Mouse (Mus musculus) stomach, embryonic 16.5 days (tissue): Measurements from ENCODE around the gene Stam. TPM values are rescaled to one million over a fixed set of nuclear protein-coding genes. Genes with fewer than 3 reads are reported as not detected.
"Not testable (repeated sequence)": the region's sequence is repeated elsewhere in the genome, so short reads cannot be mapped to it uniquely, and the experiment has no call there.

Experiments used
- ATAC-seq: fragments of 200-750 bp; cut with Nextera tagmentation; 2 replicates; pipeline ENCODE4 v1.8.0; 2017; ENCODE audit warnings: moderate number of reproducible peaks, moderate TSS enrichment; ENCODE audit not compliant: insufficient read depth, low FRiP score
- H3K27ac ChIP-seq: fragments of 300-500 bp; sonication (generic); 2 replicates; pipeline ENCODE4 v1.5.1; 2014; ENCODE audit warnings: low read length
- H3K27me3 ChIP-seq: fragments of 300-500 bp; sonication (generic); 2 replicates; pipeline ENCODE4 v1.6.1; 2014; ENCODE audit warnings: low read length, control low read depth, mixed read lengths; ENCODE audit not compliant: control insufficient read depth, insufficient read depth
- H3K36me3 ChIP-seq: fragments of 300-500 bp; sonication (generic); 2 replicates; pipeline ENCODE4 v1.6.1; 2014; ENCODE audit warnings: low read length; ENCODE audit not compliant: control insufficient read depth, insufficient read depth
- H3K4me1 ChIP-seq: fragments of 300-500 bp; sonication (generic); 2 replicates; pipeline ENCODE4 v1.6.1; 2014; ENCODE audit warnings: low read length, control low read depth, mixed read lengths; ENCODE audit not compliant: control insufficient read depth, insufficient read depth
- H3K4me2 ChIP-seq: fragments of 300-500 bp; sonication (generic); 2 replicates; pipeline ENCODE4 v1.6.1; 2014; ENCODE audit warnings: low read depth, low read length, mixed read lengths
- H3K4me3 ChIP-seq: fragments of 300-500 bp; sonication (generic); replicated peaks from 2 replicates; pipeline ENCODE4 v1.5.1; 2014; ENCODE audit warnings: mild to moderate bottlenecking, low read length
- H3K9ac ChIP-seq: fragments of 300-500 bp; sonication (generic); 2 replicates; pipeline ENCODE4 v1.6.1; 2014; ENCODE audit warnings: low read length
- H3K9me3 ChIP-seq: fragments of 300-500 bp; sonication (generic); replicated peaks from 2 replicates; pipeline ENCODE4 v1.6.1; 2016; ENCODE audit warnings: low read length, control low read depth; ENCODE audit not compliant: control insufficient read depth
- WGBS: fragments of 180-500 bp; shearing (Covaris S2); extraction: QIAGEN DNeasy Blood & Tissue Kit; methylation state at CpG from one replicate; pipeline ENCODE4 v1.1.7; 2014; 5-methylcytosine and 5-hydroxymethylcytosine counted together
- polyA plus RNA-seq: library from polyadenylated mRNA; unstranded; fragments of >200 nt; fragmentation: Nextera tagmentation; extraction: Ambion mirVana; gene quantifications from 2 replicates; pipeline ENCODE4 v1.2.1, GENCODE M21; 2015

Gene Stam
- polyA plus RNA-seq, 1 experiment from 2014 or later, result 76.6 TPM

GRCm38 (mm10) chr2:14055168-14055565, 18.7 kb upstream of the Stam start:
- H3K27ac ChIP-seq, result peak overlapping the region; percentile 86
- H3K27me3 ChIP-seq, result no peaks in the 10 kb centered on the region
- WGBS, result under 1% methylated on average over 55 of the region's 58 CpGs
- no peaks in the 10 kb centered on the region for H3K9me3 ChIP-seq
- H3K4me1 ChIP-seq, result 0 out of 2 replicates have a peak, but pooled peaks cover 2% of the 10 kb centered on the region
- peak overlapping the region; percentile 81 for H3K4me3 ChIP-seq
- H3K36me3 ChIP-seq, result no peaks in the 10 kb centered on the region
- peak overlapping the region; percentile 92 for H3K9ac ChIP-seq
- ATAC-seq, result peak; percentile 92
- H3K4me2 ChIP-seq, result peak overlapping the region; percentile 64

GRCm38 (mm10) chr2:14055566-14056331, 18.1 kb upstream of the Stam start, which contains the start of gene Hacd1:
TSS of gene Hacd1 (minus strand) at chr2:14056135.
- under 1% methylated on average over 67 of the region's 101 CpGs for WGBS
- no peaks in the 10 kb centered on the region for H3K36me3 ChIP-seq
- ATAC-seq, result peak; percentile 86

GRCm38 (mm10) chr2:14065704-14066650, 7.9 kb upstream of the Stam start:
- Histone ChIP-seq H3K4me2 (no peak overlapping the region), H3K9me3 (no peaks in the 10 kb centered on the region), H3K36me3 (no peaks in the 10 kb centered on the region), H3K27me3 (no peaks in the 10 kb centered on the region), H3K4me3 (no peak overlapping the region), H3K4me1 (0 out of 2 replicates have a peak, but pooled peaks cover 2% of the 10 kb centered on the region), H3K27ac (peak overlapping the region; percentile 58), H3K9ac (no peak overlapping the region)
- peak; percentile 66; the same call in 1 of the 2 replicates for ATAC-seq
- 30% methylated on average over 2 of the region's 2 CpGs for WGBS

More at GRCm38 (mm10) chr2:14055566-14056331, 18.1 kb upstream of the Stam start, which contains the start of gene Hacd1:
- Histone ChIP-seq H3K27ac (peak within 1 kb of the TSS; percentile 86), H3K9me3 (no peaks in the 10 kb centered on the region), H3K27me3 (no peaks in the 10 kb centered on the region), H3K4me2 (peak within 1 kb of the TSS; percentile 64), H3K9ac (peak within 1 kb of the TSS; percentile 92), H3K4me1 (0 out of 2 replicates have a peak, but pooled peaks cover 2% of the 10 kb centered on the region), H3K4me3 (peak within 1 kb of the TSS; percentile 81)

- H3K27me3 ChIP-seq, result no peaks in the 10 kb centered on the region
- H3K36me3 ChIP-seq, result no peaks in the 10 kb centered on the region
- H3K4me3 ChIP-seq, result no peak overlapping the region
- no peaks in the 10 kb centered on the region for H3K9me3 ChIP-seq
- no peak for ATAC-seq
- 0 out of 2 replicates have a peak, but pooled peaks cover 7% of the 10 kb centered on the region for H3K4me1 ChIP-seq
- H3K9ac ChIP-seq, result no peak overlapping the region
- no peak overlapping the region for H3K27ac ChIP-seq
- 79% methylated on average over 2 of the region's 2 CpGs for WGBS
- no peak overlapping the region for H3K4me2 ChIP-seq
Observed at GRCm38 (mm10) chr2:14069027-14069426, 4.9 kb upstream of the Stam start.

- H3K4me1 ChIP-seq, result peaks cover 16% of the 10 kb centered on the region
- H3K9ac ChIP-seq, result no peak overlapping the region
- no peak overlapping the region for H3K4me3 ChIP-seq
- no peak overlapping the region for H3K27ac ChIP-seq
- H3K36me3 ChIP-seq, result no peaks in the 10 kb centered on the region
- no peak overlapping the region for H3K4me2 ChIP-seq
- H3K9me3 ChIP-seq, result no peaks in the 10 kb centered on the region
- H3K27me3 ChIP-seq, result no peaks in the 10 kb centered on the region
- ATAC-seq, result no peak
- WGBS, result 76% methylated on average over 8 of the region's 8 CpGs
Observed at GRCm38 (mm10) chr2:14070466-14070865, 3.4 kb upstream of the Stam start.

- Histone ChIP-seq H3K4me3 (peak overlapping the region; percentile 97), H3K4me2 (peak overlapping the region; percentile 80), H3K27ac (peak overlapping the region; percentile 95), H3K4me1 (peaks cover 19% of the 10 kb centered on the region), H3K9me3 (no peaks in the 10 kb centered on the region), H3K27me3 (no peaks in the 10 kb centered on the region), H3K9ac (peak overlapping the region; percentile 97), H3K36me3 (no peaks in the 10 kb centered on the region)
- ATAC-seq, result no peak
- WGBS, result 8% methylated on average over 8 of the region's 8 CpGs
Observed at GRCm38 (mm10) chr2:14073008-14073361, 913 bp upstream of the Stam start.

- H3K27ac ChIP-seq, result peak overlapping the region; percentile 95
- peak overlapping the region; percentile 80 for H3K4me2 ChIP-seq
- H3K4me3 ChIP-seq, result peak overlapping the region; percentile 97
- no peak for ATAC-seq
- H3K27me3 ChIP-seq, result no peaks in the 10 kb centered on the region
- H3K4me1 ChIP-seq, result peaks cover 19% of the 10 kb centered on the region
- H3K9me3 ChIP-seq, result no peaks in the 10 kb centered on the region
- WGBS, result under 1% methylated on average over 38 of the region's 38 CpGs
- H3K9ac ChIP-seq, result peak overlapping the region; percentile 97
- no peaks in the 10 kb centered on the region for H3K36me3 ChIP-seq
Observed at GRCm38 (mm10) chr2:14074221-14074901, 463 bp downstream of the Stam start.

GRCm38 (mm10) chr2:14078527-14078926, 4.6 kb downstream of the Stam start:
- H3K9ac ChIP-seq, ATAC-seq, H3K4me3 ChIP-seq, H3K36me3 ChIP-seq, H3K27ac ChIP-seq, H3K9me3 ChIP-seq, H3K4me2 ChIP-seq, H3K27me3 ChIP-seq: not testable (repeated sequence)
- H3K4me1 ChIP-seq, result peaks cover 14% of the 10 kb centered on the region
- 90% methylated on average over 8 of the region's 9 CpGs for WGBS
